Mouse (Mus musculus) liver, embryonic 14.5 days (tissue): ENCODE measurements around the gene Scn8a. TPM values are rescaled to one million over a fixed set of nuclear protein-coding genes. Genes with fewer than 3 reads are reported as not detected.

ENCODE experiments used
- ATAC-seq: fragments of 200-750 bp; cut with Nextera tagmentation; 2 replicates; pipeline ENCODE4 v1.8.0; 2017; ENCODE audit warnings: moderate number of reproducible peaks, mild to moderate bottlenecking, moderate library complexity; ENCODE audit not compliant: insufficient read depth
- DNase-seq, 3 experiments: peaks; one replicate each; pipeline ENCODE4 v3.0.0-alpha.2; 2012 to 2013; ENCODE audit warnings: low read depth in 3 of 3, low spot score in 3 of 3
- H3K27ac ChIP-seq: fragments of 300-500 bp; sonication (generic); 2 replicates; pipeline ENCODE4 v1.5.1; 2014; ENCODE audit warnings: moderate library complexity, mild to moderate bottlenecking, control low read depth, inconsistent platforms
- H3K27me3 ChIP-seq: fragments of 300-500 bp; sonication (generic); 2 replicates; pipeline ENCODE4 v1.6.1; 2014; ENCODE audit warnings: mild to moderate bottlenecking, low read length, moderate library complexity; ENCODE audit not compliant: control insufficient read depth, insufficient read depth
- H3K36me3 ChIP-seq: fragments of 300-500 bp; sonication (generic); replicated peaks from 2 replicates; pipeline ENCODE4 v1.6.1; 2014; ENCODE audit warnings: low read depth; ENCODE audit not compliant: control insufficient read depth, insufficient read depth
- H3K4me1 ChIP-seq, 2 experiments: fragments of 200-500 bp in 1 of 2; fragments of 300-500 bp in 1 of 2; sonication (generic) in 1 of 2; replicated peaks; 2 replicates each; pipeline ENCODE4 v1.6.1; 2012 to 2014; ENCODE audit warnings: antibody characterized with exemption in 1 of 2, inconsistent platforms in 1 of 2, low read length in 1 of 2; ENCODE audit not compliant: control insufficient read depth in 2 of 2, insufficient read depth in 2 of 2
- H3K4me2 ChIP-seq: fragments of 300-500 bp; sonication (generic); 2 replicates; pipeline ENCODE4 v1.6.1; 2014; ENCODE audit warnings: low read depth, mild to moderate bottlenecking, control low read depth, moderate library complexity
- H3K4me3 ChIP-seq, 2 experiments: fragments of 200-500 bp in 1 of 2; fragments of 300-500 bp in 1 of 2; sonication (generic) in 1 of 2; 2 replicates each; pipeline ENCODE4 v1.5.1; 2012 to 2014; ENCODE audit warnings: low read depth in 2 of 2, low read length in 2 of 2, mild to moderate bottlenecking in 2 of 2, control low read depth in 1 of 2, inconsistent platforms in 1 of 2, moderate library complexity in 1 of 2; ENCODE audit not compliant: insufficient read depth in 1 of 2
- H3K9ac ChIP-seq: fragments of 300-500 bp; sonication (generic); replicated peaks from 2 replicates; pipeline ENCODE4 v1.6.1; 2014; ENCODE audit warnings: mild to moderate bottlenecking, control low read depth, moderate library complexity
- H3K9me3 ChIP-seq: fragments of 300-500 bp; sonication (generic); 2 replicates; pipeline ENCODE4 v1.6.1; 2016; ENCODE audit warnings: low read length, mixed read lengths; ENCODE audit not compliant: control insufficient read depth
- CTCF ChIP-seq: IDR thresholded peaks from 2 replicates; pipeline ENCODE4 v1.5.1; 2016; ENCODE audit warnings: antibody characterized with exemption, low read depth, control low read depth
- EP300 ChIP-seq: IDR thresholded peaks from 2 replicates; pipeline ENCODE4 v1.6.1; 2016; ENCODE audit warnings: antibody characterized with exemption, low read depth
- WGBS: fragments of 180-500 bp; shearing (Covaris S2); extraction: QIAGEN DNeasy Blood & Tissue Kit; methylation state at CpG from one replicate; pipeline ENCODE4 v1.1.7; 2014; ENCODE audit not compliant: insufficient replicate concordance; 5-methylcytosine and 5-hydroxymethylcytosine counted together
- polyA plus RNA-seq, 2 experiments: library from polyadenylated mRNA; depleted of rRNA in 1 of 2; stranded (reverse) in 1 of 2; unstranded in 1 of 2; fragments of >200 nt; fragmentation: Nextera tagmentation in 1 of 2; extraction: Ambion mirVana in 1 of 2; gene quantifications; 2 replicates each; pipeline versions ENCODE4 v1.2.1 to v1.2.3; 2012 to 2014

Gene Scn8a
- polyA plus RNA-seq, 2 experiments, result 0.13 to 0.41 TPM

DNA sequence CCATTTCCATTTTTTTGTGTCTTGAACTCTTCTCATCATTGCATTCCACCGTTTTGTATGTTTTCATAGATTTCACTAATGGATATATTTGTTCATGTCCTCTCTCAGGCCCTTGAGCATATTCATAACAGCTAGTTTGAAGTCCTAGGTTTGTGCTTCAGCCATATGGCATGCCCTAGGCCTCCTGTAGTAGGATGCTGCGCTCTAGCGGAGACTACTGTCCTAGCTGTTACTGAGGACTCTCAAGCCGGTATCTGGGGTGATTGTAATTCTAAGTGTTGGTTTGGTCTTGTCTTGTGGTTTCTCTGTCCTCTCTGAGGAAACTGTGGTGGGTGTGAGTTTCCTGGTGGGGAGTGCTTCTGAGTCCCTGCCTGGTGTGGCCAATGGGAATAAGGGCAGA lies 127.4 kb downstream of the Scn8a start:
- Histone ChIP-seq H3K36me3 (no peaks in the 10 kb centered on the region), H3K4me1 (no peaks in the 10 kb centered on the region), H3K27ac (no peak overlapping the region), H3K4me2 (no peak overlapping the region), H3K4me3 (no peak overlapping the region), H3K27me3 (no peaks in the 10 kb centered on the region), H3K9me3 (no peaks in the 10 kb centered on the region), H3K9ac (no peak overlapping the region)
- 12% methylated on average over 4 of the region's 4 CpGs for WGBS
- ATAC-seq (no peak), DNase-seq (no peak)
- TF ChIP-seq CTCF, result peak; percentile 38
- no peak for TF ChIP-seq EP300

GRCm38 (mm10) chr15:101001685-101002084 lies 132.0 kb downstream of the Scn8a start:
- H3K36me3 ChIP-seq, result no peaks in the 10 kb centered on the region
- no peak overlapping the region for H3K4me3 ChIP-seq
- H3K4me2 ChIP-seq, result no peak overlapping the region
- H3K27me3 ChIP-seq, result no peaks in the 10 kb centered on the region
- no peak overlapping the region for H3K27ac ChIP-seq
- no peaks in the 10 kb centered on the region for H3K9me3 ChIP-seq
- WGBS, result 78% methylated on average over 1 of the region's 1 CpGs
- no peak overlapping the region for H3K9ac ChIP-seq
- DNase-seq (no peak), ATAC-seq (no peak)
- H3K4me1 ChIP-seq, result no peaks in the 10 kb centered on the region
- TF ChIP-seq EP300 (no peak), CTCF (no peak)

GRCm38 (mm10) chr15:101002466-101002865 lies 132.8 kb downstream of the Scn8a start:
- WGBS, result 70% methylated on average over 3 of the region's 3 CpGs
- no peak overlapping the region for H3K9ac ChIP-seq
- no peaks in the 10 kb centered on the region for H3K27me3 ChIP-seq
- H3K4me1 ChIP-seq, result no peaks in the 10 kb centered on the region
- no peaks in the 10 kb centered on the region for H3K36me3 ChIP-seq
- H3K9me3 ChIP-seq, result no peaks in the 10 kb centered on the region
- DNase-seq, result no peak
- H3K4me3 ChIP-seq, result no peak overlapping the region
- no peak for ATAC-seq
- H3K27ac ChIP-seq, result no peak overlapping the region
- no peak for TF ChIP-seq EP300
- no peak for TF ChIP-seq CTCF
- no peak overlapping the region for H3K4me2 ChIP-seq

GRCm38 (mm10) chr15:101004538-101004937 lies 134.9 kb downstream of the Scn8a start:
- Histone ChIP-seq H3K27ac (no peak overlapping the region), H3K9ac (no peak overlapping the region), H3K4me3 (no peak overlapping the region), H3K27me3 (no peaks in the 10 kb centered on the region), H3K9me3 (no peaks in the 10 kb centered on the region), H3K36me3 (no peaks in the 10 kb centered on the region), H3K4me1 (no peaks in the 10 kb centered on the region), H3K4me2 (no peak overlapping the region)
- 63% methylated on average over 3 of the region's 3 CpGs for WGBS
- no peak for ATAC-seq
- no peak for TF ChIP-seq CTCF
- TF ChIP-seq EP300, result no peak
- DNase-seq, result no peak

GRCm38 (mm10) chr15:101005717-101006116 lies 136.1 kb downstream of the Scn8a start:
- WGBS, result 65% methylated on average over 8 of the region's 8 CpGs
- DNase-seq (no peak), ATAC-seq (no peak)
- no peak overlapping the region for H3K27ac ChIP-seq
- no peaks in the 10 kb centered on the region for H3K36me3 ChIP-seq
- TF ChIP-seq EP300, result no peak
- TF ChIP-seq CTCF, result no peak
- H3K4me1 ChIP-seq, result no peaks in the 10 kb centered on the region
- no peak overlapping the region for H3K4me2 ChIP-seq
- H3K9ac ChIP-seq, result no peak overlapping the region
- H3K4me3 ChIP-seq, result no peak overlapping the region
- no peaks in the 10 kb centered on the region for H3K27me3 ChIP-seq
- no peaks in the 10 kb centered on the region for H3K9me3 ChIP-seq
